Mouse (Mus musculus): Measurements from ENCODE around the gene Mink1.

Gene Mink1

GRCm38 (mm10) chr11:70594253-70594989 lies 31.7 kb downstream of the Mink1 start:
- WGBS: 75% methylated on average over 15 of the region's 15 CpGs

GRCm38 (mm10) chr11:70595638-70596037 lies 33.0 kb downstream of the Mink1 start:
- 41% methylated on average over 2 of the region's 2 CpGs for whole genome bisulfite sequencing

- WGBS: 63% methylated on average over 4 of the region's 4 CpGs
These were observed 33.4 kb downstream of the Mink1 start for GRCm38 (mm10) chr11:70596094-70596493.

GRCm38 (mm10) chr11:70597301-70597700 lies 34.6 kb downstream of the Mink1 start:
- WGBS: 72% methylated on average over 6 of the region's 6 CpGs

GRCm38 (mm10) chr11:70598451-70598953 lies 35.8 kb downstream of the Mink1 start:
- 76% methylated on average over 9 of the region's 9 CpGs for WGBS

DNA sequence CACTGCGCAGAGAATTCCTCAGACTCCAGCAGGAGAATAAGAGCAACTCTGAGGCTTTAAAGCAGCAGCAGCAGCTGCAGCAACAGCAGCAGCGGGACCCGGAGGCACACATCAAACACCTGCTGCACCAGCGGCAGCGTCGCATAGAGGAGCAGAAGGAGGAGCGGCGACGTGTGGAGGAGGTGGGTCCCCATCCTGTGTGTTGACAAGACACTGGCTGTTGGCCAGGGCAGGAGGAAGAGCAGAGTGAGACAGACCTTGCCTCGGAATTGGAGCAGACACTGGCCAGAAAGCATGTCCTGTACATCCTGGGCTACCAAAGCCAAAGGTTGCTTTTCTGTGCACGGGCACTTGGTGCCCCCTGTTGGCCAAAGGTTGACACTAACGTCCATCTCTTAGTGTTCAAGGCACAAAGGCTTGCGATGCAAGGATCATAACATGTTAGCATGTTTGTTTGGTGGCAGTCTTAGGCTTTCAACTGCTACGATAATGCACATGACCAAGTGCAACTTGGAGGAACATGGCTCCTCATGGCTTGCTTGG lies 42.4 kb downstream of the Mink1 start:
- WGBS: 46% methylated on average over 14 of the region's 14 CpGs

GRCm38 (mm10) chr11:70606717-70607116 lies 44.0 kb downstream of the Mink1 start:
- 74% methylated on average over 12 of the region's 12 CpGs for WGBS

DNA sequence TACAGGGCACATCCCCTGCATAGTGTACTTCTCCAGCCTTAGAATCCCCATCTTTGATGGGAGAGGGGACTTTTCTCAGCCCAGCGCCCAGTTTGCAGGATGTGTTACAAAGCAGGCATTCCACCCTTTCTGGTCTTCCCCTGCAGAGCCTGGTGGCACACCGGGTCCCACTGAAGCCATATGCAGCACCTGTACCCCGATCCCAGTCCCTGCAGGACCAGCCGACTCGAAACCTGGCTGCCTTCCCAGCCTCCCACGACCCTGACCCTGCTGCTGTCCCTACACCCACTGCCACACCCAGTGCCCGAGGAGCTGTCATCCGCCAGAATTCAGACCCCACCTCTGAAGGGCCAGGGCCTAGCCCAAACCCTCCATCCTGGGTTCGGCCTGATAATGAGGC lies 44.9 kb downstream of the Mink1 start:
- WGBS: 86% methylated on average over 9 of the region's 9 CpGs

DNA sequence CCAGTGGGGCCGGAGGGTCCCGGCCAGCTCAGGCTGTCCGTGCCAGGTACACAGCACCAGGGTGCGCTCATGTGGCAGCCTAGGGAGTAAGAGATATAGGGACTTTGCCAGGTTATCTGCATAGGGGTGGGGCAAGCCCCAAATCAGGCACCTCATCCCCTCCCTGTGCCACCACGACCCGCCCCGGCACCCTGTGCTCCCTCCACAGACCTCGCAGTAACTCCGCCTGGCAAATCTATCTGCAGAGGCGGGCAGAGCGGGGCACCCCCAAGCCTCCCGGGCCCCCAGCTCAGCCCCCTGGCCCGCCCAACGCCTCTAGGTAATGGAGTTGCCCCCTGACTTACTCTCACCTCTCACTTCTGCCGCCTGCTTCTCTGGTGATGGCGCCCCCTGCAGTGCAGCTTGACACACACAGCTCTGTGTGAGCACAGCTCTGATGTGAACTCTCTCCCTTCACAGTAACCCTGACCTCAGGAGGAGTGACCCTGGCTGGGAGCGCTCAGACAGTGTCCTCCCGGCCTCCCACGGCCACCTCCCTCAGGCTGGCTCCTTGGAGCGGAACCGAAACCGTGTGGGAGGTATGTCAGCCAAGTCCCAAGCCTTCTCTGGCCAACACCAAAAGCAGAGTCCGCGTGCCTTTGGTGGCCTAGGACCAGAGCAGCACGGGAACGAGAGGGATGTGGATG lies 45.8 kb downstream of the Mink1 start:
- WGBS: 88% methylated on average over 26 of the region's 26 CpGs

DNA sequence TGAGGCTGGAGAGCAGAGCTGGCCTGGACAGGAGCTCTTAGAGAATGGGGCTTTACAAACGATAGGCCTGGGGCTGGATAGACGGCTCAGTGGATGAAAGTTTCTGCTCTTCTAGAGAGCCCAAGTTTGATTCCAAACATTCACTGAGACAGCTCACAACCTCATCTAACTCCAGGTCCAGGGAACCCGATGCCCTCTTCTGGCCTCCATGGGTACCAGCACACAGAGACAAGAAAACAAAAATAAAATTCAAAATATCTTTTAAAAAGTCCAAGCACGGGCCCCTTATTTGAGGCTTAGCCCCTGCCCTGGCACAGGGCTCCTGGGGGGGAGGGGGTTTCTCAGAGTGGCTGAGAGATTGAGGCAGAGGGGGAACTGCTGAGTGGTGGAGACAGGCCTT lies 48.1 kb downstream of the Mink1 start:
- WGBS: 76% methylated on average over 4 of the region's 4 CpGs

DNA sequence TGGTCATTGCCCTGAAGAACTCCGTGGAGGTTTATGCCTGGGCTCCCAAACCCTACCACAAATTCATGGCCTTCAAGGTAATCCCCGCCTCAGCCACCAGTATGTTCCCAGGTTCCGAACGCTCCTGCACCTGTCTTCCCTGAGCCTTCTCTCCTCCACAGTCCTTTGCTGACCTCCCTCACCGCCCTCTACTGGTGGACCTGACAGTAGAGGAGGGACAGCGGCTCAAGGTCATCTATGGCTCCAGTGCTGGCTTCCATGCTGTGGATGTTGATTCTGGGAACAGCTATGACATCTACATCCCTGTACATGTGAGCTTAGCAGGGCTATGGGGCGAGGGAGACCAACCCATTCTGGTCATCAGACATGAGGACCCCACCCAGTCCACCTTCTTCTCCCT lies 49.8 kb downstream of the Mink1 start:
- WGBS: 82% methylated on average over 7 of the region's 7 CpGs

GRCm38 (mm10) chr11:70615074-70615473 lies 52.4 kb downstream of the Mink1 start:
- WGBS: 17% methylated on average over 17 of the region's 17 CpGs

DNA sequence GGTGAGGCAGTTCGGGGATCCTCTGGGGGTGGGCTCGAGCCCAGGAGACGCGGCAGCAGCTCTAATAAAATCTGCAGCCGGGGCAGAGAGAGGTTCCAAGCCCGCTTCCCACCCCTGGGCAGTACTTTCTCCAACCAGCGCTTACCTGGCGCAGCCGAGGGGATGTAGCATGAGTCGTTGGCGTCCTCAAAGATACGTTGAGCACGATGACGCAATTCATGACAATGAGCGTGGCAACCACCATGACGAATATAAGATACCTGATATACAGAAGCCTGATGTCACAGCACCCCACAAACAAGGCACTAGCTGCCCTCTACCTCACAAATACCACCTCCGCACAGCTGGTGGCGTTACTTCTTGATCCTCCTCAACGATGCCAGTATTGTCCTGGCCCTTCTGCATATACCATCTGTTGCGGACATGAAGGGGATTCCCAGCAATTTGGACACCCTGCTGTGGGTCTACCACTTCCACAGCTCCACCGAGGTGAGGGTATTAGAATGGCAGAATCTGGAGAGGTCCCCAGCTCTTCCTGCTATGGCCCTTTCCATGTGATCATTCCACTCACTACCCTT lies 52.9 kb downstream of the Mink1 start, which contains the start of gene 4930544D05Rik:
TSS of gene 4930544D05Rik (plus strand) at position 333 of the 578 bp plus-strand sequence.
- 44% methylated on average over 21 of the region's 21 CpGs for WGBS

- WGBS: 57% methylated on average over 1 of the region's 1 CpGs
These were observed 56.4 kb downstream of the Mink1 start, which contains the start of gene Chrne for GRCm38 (mm10) chr11:70619101-70619500. Gene Chrne, minus strand, starts transcription at chr11:70619216.

GRCm38 (mm10) chr11:70621972-70622814 lies 59.5 kb downstream of the Mink1 start:
- WGBS: 59% methylated on average over 7 of the region's 7 CpGs

GRCm38 (mm10) chr11:70623053-70623742 lies 60.5 kb downstream of the Mink1 start:
- WGBS: 79% methylated on average over 10 of the region's 10 CpGs

DNA sequence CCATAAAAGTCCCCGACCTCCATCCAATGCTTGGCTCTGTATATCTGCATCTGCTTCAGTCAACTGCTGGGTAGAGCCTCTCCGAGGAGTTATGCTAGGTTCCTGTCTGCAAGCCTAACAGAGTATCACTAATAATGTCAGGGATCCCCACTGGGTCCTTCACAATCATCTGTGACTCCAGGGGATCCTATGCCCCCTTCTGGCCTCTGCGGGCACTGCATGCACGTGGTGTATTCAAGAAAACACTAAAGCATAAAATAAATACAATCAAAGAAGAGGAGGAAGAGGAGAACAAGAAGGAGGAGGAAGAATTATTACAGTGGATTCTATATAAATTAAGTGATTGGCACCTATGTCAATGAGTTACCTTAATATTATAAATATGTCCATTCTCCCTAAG lies 62.8 kb downstream of the Mink1 start:
- WGBS: 45% methylated on average over 4 of the region's 4 CpGs

GRCm38 (mm10) chr11:70626877-70627276 lies 64.2 kb downstream of the Mink1 start:
- WGBS: 78% methylated on average over 4 of the region's 4 CpGs

DNA sequence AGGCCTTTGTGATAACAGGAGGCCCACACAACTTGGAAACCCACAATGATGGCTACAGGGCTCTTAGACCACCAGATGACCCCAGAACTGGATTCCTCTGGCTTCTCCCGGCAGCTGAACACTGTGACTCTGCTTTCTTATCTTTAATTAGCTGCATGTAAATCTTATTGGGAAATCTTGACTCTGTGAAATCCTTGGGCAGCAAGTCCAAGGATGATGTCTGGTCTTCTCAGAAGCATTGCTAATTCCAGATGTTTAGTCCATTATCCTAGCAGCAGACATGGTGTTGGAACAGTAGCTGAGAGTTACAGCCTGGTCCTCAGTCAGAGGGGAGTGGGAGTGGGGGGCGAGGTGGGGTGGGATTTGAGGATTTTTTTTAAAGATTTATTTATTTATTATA lies 65.8 kb downstream of the Mink1 start:
- WGBS: 73% methylated on average over 2 of the region's 2 CpGs

GRCm38 (mm10) chr11:70629557-70629956 lies 66.9 kb downstream of the Mink1 start:
- 56% methylated on average over 5 of the region's 5 CpGs for WGBS

DNA sequence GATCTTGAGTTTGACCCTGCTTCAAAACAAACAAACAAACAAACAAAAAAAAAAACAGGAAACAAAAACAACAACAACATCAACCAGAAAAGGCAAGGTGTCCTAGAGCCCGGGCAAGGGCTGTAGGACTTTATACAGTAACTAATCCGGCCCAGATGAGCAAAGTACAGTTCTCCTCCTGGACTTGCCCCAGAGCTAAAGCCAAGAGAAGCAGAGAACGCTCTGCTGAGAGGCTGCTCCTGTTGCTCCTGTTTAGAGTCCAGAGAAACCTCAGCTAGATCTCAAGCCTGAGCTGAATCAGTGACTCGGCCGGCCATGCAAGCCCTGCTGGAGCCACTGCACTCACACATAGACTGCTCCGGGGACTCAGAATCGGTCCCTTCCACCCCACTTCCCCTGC lies 67.4 kb downstream of the Mink1 start:
- 74% methylated on average over 7 of the region's 7 CpGs for WGBS
